Mouse (Mus musculus): ENCODE results near the gene Nek5. TPM values are rescaled to one million over a fixed set of nuclear protein-coding genes. Genes with fewer than 3 reads are reported as not detected.

Nek5 gene
- total and polyA plus RNA-seq, 3 experiments, result 0.04 TPM; not detected in 2

DNA sequence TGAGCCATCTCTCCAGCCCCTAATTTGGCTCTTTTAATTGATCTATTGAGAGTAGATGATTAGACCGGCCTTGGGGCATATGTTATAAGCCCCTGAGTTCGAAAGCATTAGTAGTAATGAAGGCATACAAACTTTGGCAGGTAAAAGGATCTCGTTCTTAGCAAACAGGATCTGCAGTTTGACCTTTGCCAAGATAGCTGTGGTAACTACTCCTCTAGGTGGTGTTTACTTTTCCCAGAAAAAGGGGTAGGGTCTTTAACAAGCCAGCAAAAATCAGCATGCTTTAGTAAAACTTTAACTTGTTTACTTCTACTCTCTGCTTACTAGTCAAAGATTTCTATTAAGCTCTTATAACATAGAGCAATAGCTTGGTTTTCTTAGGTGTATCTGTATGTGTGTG, 82.3 kb downstream of the Nek5 start:
- Histone ChIP-seq H3K27ac (ENCODE audit: control insufficient read depth, low read depth, low read length) (no peak overlapping the region), H3K36me3 (ENCODE audit: control insufficient read depth in 1 of 2, insufficient read depth in 2 of 2, low read length in 2 of 2) (peaks cover 3 to 7% of the 10 kb centered on the region in 2 experiments; a peak in 3 of 4 replicates), H3K4me1 (ENCODE audit: control insufficient read depth in 1 of 2, insufficient read depth in 2 of 2, low read length in 2 of 2) (no peaks in the 10 kb centered on the region; a peak in 1 of 4 replicates), H3K27me3 (ENCODE audit: control insufficient read depth in 1 of 2, insufficient read depth in 2 of 2, low read length in 2 of 2) (no peaks in the 10 kb centered on the region), H3K9me3 (replicated peaks; ENCODE audit: insufficient read depth, low read length) (no peaks in the 10 kb centered on the region), H3K4me3 (ENCODE audit: control insufficient read depth in 1 of 2, insufficient read depth in 1 of 2, low read depth in 2 of 2, low read length in 2 of 2) (no peak overlapping the region), H3K9ac (ENCODE audit: control insufficient read depth, low read depth, low read length, poor library complexity, severe bottlenecking) (no peak overlapping the region), H3K79me2 (ENCODE audit: control insufficient read depth, insufficient read depth, low read length, poor library complexity) (peaks cover 52% of the 10 kb centered on the region)
- TF ChIP-seq ZC3H11A (IDR thresholded peaks at IDR 0.05; ENCODE audit: low read depth, low read length) (no peak), CHD1 (IDR thresholded peaks at IDR 0.05; ENCODE audit: low read depth, low read length) (no peak), POLR2AphosphoS2 (IDR thresholded peaks at IDR 0.05; ENCODE audit: low read length) (no peak), UBTF (IDR thresholded peaks at IDR 0.05; ENCODE audit: borderline replicate concordance, insufficient read depth, low read depth, low read length) (no peak), ELF1 (IDR thresholded peaks at IDR 0.05; ENCODE audit: low read depth, low read length) (no peak), MAX (IDR thresholded peaks at IDR 0.05; ENCODE audit: low read length) (no peak), POLR2A (IDR thresholded peaks at IDR 0.05; ENCODE audit: control insufficient read depth in 1 of 2, insufficient read depth in 1 of 2, low read depth in 1 of 2, low read length in 2 of 2, poor library complexity in 1 of 2) (no peak), TCF12 (IDR thresholded peaks at IDR 0.05; ENCODE audit: low read depth, low read length) (no peak), MAFK (IDR thresholded peaks at IDR 0.05; ENCODE audit: borderline replicate concordance, low read depth, low read length) (no peak), MXI1 (IDR thresholded peaks at IDR 0.05; ENCODE audit: low read depth, low read length) (no peak)
- DNase-seq (ENCODE audit: low read depth, low spot score), result no peak

DNA sequence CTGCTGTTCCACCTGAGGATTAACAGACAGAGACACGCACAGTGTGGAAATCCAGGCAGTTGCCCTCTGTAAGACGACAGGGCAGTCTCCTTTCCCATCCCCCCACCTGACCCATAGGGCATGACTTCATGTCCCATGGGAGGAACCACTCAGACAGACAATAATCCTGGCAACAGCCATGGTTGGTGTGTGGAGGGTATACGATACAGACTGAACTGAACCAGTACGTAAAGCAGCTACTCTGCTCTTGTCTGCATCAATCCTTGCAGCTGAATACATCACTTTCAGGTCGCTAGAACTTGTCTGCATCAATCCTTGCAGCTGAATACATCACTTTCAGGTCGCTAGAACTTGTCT, 84.7 kb downstream of the Nek5 start:
- Histone ChIP-seq H3K27me3 (ENCODE audit: control insufficient read depth in 1 of 2, insufficient read depth in 2 of 2, low read length in 2 of 2) (no peaks in the 10 kb centered on the region), H3K9ac (ENCODE audit: control insufficient read depth, low read depth, low read length, poor library complexity, severe bottlenecking) (no peak overlapping the region), H3K27ac (ENCODE audit: control insufficient read depth, low read depth, low read length) (no peak overlapping the region), H3K79me2 (ENCODE audit: control insufficient read depth, insufficient read depth, low read length, poor library complexity) (peaks cover 50% of the 10 kb centered on the region), H3K9me3 (replicated peaks; ENCODE audit: insufficient read depth, low read length) (no peaks in the 10 kb centered on the region), H3K36me3 (ENCODE audit: control insufficient read depth in 1 of 2, insufficient read depth in 2 of 2, low read length in 2 of 2) (peaks cover 0 to 6% of the 10 kb centered on the region in 2 experiments; a peak in 2 of 4 replicates), H3K4me1 (ENCODE audit: control insufficient read depth in 1 of 2, insufficient read depth in 2 of 2, low read length in 2 of 2) (no peaks in the 10 kb centered on the region), H3K4me3 (ENCODE audit: control insufficient read depth in 1 of 2, insufficient read depth in 1 of 2, low read depth in 2 of 2, low read length in 2 of 2) (no peak overlapping the region)
- DNase-seq (ENCODE audit: low read depth, low spot score), result no peak
- no peak for TF ChIP-seq MAFK (IDR thresholded peaks at IDR 0.05; ENCODE audit: borderline replicate concordance, low read depth, low read length)
- no peak for TF ChIP-seq POLR2AphosphoS2 (IDR thresholded peaks at IDR 0.05; ENCODE audit: low read length)
- TF ChIP-seq USF2 (IDR thresholded peaks at IDR 0.05; ENCODE audit: borderline replicate concordance in 1 of 2, insufficient read depth in 1 of 2, low read depth in 1 of 2, low read length in 2 of 2), result no peak
- no peak for TF ChIP-seq TAL1 (IDR thresholded peaks at IDR 0.05; ENCODE audit: low read length)
- no peak for TF ChIP-seq ZC3H11A (IDR thresholded peaks at IDR 0.05; ENCODE audit: low read depth, low read length)
- no peak for TF ChIP-seq NRF1 (IDR thresholded peaks at IDR 0.05; ENCODE audit: insufficient read depth, low read depth, low read length, poor library complexity, severe bottlenecking)
- no peak for TF ChIP-seq MAZ (IDR thresholded peaks at IDR 0.05; ENCODE audit: low read depth, low read length)
- no peak for TF ChIP-seq POLR2AphosphoS5 (IDR thresholded peaks at IDR 0.05; ENCODE audit: borderline replicate concordance, low read depth, low read length)
- no peak for TF ChIP-seq CTCF (IDR thresholded peaks at IDR 0.05 in 2 of 3, conservative IDR thresholded peaks at IDR 0.05 in 1 of 3; ENCODE audit: control insufficient read depth in 1 of 3, insufficient read depth in 1 of 3, low read depth in 2 of 3, low read length in 3 of 3, poor library complexity in 1 of 3, severe bottlenecking in 1 of 3)
- no peak for TF ChIP-seq MYB (IDR thresholded peaks at IDR 0.05; ENCODE audit: low read depth, low read length)
- no peak for TF ChIP-seq MAX (IDR thresholded peaks at IDR 0.05; ENCODE audit: low read length)
- no peak for TF ChIP-seq ELF1 (IDR thresholded peaks at IDR 0.05; ENCODE audit: low read depth, low read length)
- TF ChIP-seq MYC (IDR thresholded peaks at IDR 0.05; ENCODE audit: low read depth, low read length), result no peak
- no peak for TF ChIP-seq HCFC1 (IDR thresholded peaks at IDR 0.05; ENCODE audit: low read depth, low read length)
- TF ChIP-seq POLR2A (IDR thresholded peaks at IDR 0.05; ENCODE audit: control insufficient read depth in 1 of 2, insufficient read depth in 1 of 2, low read depth in 1 of 2, low read length in 2 of 2, poor library complexity in 1 of 2), result no peak
- TF ChIP-seq GATA1 (IDR thresholded peaks at IDR 0.05; ENCODE audit: low read depth, low read length), result no peak
- no peak for TF ChIP-seq BHLHE40 (IDR thresholded peaks at IDR 0.05; ENCODE audit: borderline replicate concordance, low read depth, low read length)
- TF ChIP-seq ZNF384 (IDR thresholded peaks at IDR 0.05; ENCODE audit: low read depth, low read length), result no peak
- TF ChIP-seq TCF12 (IDR thresholded peaks at IDR 0.05; ENCODE audit: low read depth, low read length), result no peak
- TF ChIP-seq USF1 (IDR thresholded peaks at IDR 0.05; ENCODE audit: low read depth, low read length), result no peak

Measured in MEL (cell line).